ENCODE assay signal across 10 mouse cellular contexts in the genomic region with DNA sequence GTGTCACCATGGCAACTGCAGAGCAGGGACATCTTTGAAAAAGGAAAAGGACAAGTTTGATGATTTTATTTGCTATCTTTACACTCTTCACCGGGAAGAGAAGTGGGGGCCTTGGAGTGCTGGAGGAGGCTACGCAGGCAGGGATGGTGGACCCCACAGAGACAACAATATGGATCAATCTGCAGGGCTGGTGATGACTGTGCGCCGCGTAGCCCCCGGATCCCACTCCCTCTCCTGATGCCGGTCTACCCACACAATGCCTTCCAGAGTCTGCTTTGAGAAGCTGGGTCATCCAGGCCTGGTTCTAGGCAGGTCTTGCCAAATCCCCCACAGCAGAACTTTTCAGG.
A peak's percentile ranks its signal among the peaks of the same experiment; 100 is the strongest.
DNase-seq lines count a peak whose midpoint lies in the region; ATAC-seq lines count a peak whose summit lies in the region.
"Had no signal": no experiment of that assay in that cellular context is flagged by ENCODE, and none has a peak within 500 bp of the region (broad histone marks: within the 10 kb centered on the region; RNA-seq: fewer than 3 reads in every experiment).

No protein-coding gene starts in this region.

- no peaks in the 10 kb centered on the region for H3K36me3 ChIP-seq in lung, embryonic 15.5 days
- H3K36me3 ChIP-seq in midbrain, embryonic 15.5 days (replicated peaks), result no peaks in the 10 kb centered on the region
- H3K36me3 ChIP-seq: limb, embryonic 12.5 days had no signal

- peak overlapping the region; percentile 13; the same call in 1 of the 2 replicates for H3K27ac ChIP-seq in lung, embryonic 15.5 days
- H3K27ac ChIP-seq in midbrain, embryonic 15.5 days, result peak overlapping the region; percentile 45
- H3K27ac ChIP-seq: limb, embryonic 12.5 days had no signal

- H3K4me1 ChIP-seq in lung, embryonic 15.5 days, result peaks cover 36% of the 10 kb centered on the region
- peaks cover 20% of the 10 kb centered on the region for H3K4me1 ChIP-seq in midbrain, embryonic 15.5 days

- H3K9ac ChIP-seq in lung, embryonic 15.5 days, result no peak overlapping the region
- H3K9ac ChIP-seq in midbrain, embryonic 15.5 days, result no peak overlapping the region
- H3K9ac ChIP-seq: limb, embryonic 12.5 days; lung, embryonic 14.5 days had no signal

- H3K4me2 ChIP-seq in lung, embryonic 15.5 days, result no peak overlapping the region
- no peak overlapping the region; the same call in 1 of the 2 replicates for H3K4me2 ChIP-seq in midbrain, embryonic 15.5 days
- H3K4me2 ChIP-seq: limb, embryonic 12.5 days; lung, embryonic 14.5 days had no signal

- no peaks in the 10 kb centered on the region for H3K27me3 ChIP-seq in lung, embryonic 15.5 days
- no peaks in the 10 kb centered on the region for H3K27me3 ChIP-seq in midbrain, embryonic 15.5 days (replicated peaks)
- H3K27me3 ChIP-seq: limb, embryonic 12.5 days had no signal

- 83% methylated on average over 7 of the region's 7 CpGs for WGBS in lung, embryonic 15.5 days
- WGBS in midbrain, embryonic 15.5 days, result 69% methylated on average over 7 of the region's 7 CpGs

- ATAC-seq in lung, embryonic 15.5 days (ENCODE audit: borderline replicate concordance, extremely low read depth, low FRiP score, low TSS enrichment), result no peak
- peak; percentile 66 for ATAC-seq in midbrain, embryonic 15.5 days (replicated peaks)

- H3K9me3 ChIP-seq in lung, embryonic 15.5 days, result no peaks in the 10 kb centered on the region
- no peaks in the 10 kb centered on the region for H3K9me3 ChIP-seq in midbrain, embryonic 15.5 days
- H3K9me3 ChIP-seq: limb, embryonic 12.5 days had no signal

- DNase-seq in frontal cortex, postnatal 25 days (ENCODE audit: low spot score in 2 of 2), result peak; percentile 20 to 45
- DNase-seq in frontal cortex, postnatal 10 days (ENCODE audit: low spot score in 2 of 2), result no peak
- DNase-seq in lung, adult 18-20 months, result no peak
- peak; percentile 53 for DNase-seq in brain, adult 2 months (ENCODE audit: low read depth, low spot score)
- no peak for DNase-seq in thymus, adult 18-20 months

- H3K4me3 ChIP-seq in lung, embryonic 15.5 days, result no peak overlapping the region
- H3K4me3 ChIP-seq in midbrain, embryonic 15.5 days, result no peak overlapping the region
- H3K4me3 ChIP-seq: limb, embryonic 12.5 days; myocyte had no signal

Comparison
In these comparisons a context has a peak if more than half of its experiments do, and no peak if none do; other contexts are left out.
1. DNase-seq: peak in frontal cortex, postnatal 25 days (2 of 2) and brain, adult 2 months (single experiment); none in frontal cortex, postnatal 10 days (0 of 2), lung, adult 18-20 months (0 of 2) and thymus, adult 18-20 months (0 of 2).